Mouse (Mus musculus): ENCODE data around the gene Mtmr10.

DNA sequence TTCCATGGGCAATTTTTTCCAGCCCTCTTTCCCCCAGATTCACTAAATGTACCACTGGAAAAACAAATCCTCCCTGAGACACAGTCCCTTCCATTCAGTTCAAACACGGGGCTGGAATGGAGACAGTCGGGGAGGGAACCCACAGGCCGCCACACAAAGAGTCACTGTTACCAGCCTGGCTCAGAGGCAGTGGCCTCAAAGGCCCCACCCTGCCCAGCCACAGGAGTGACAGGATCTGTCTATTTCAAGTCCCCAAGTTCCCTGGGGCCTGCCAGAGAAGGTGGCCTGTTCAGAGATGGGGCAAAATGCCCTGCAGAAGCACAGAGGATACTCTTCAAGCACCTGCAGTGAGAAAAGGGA lies 73.1 kb downstream of the Mtmr10 start:
- TF ChIP-seq CTCF (IDR thresholded peaks at IDR 0.05; ENCODE audit: low read depth): no peak
- TF ChIP-seq EP300 (IDR thresholded peaks at IDR 0.05; ENCODE audit: low read depth): no peak
